Mouse (Mus musculus) G1E (cell line): ENCODE results near the gene Cd200.

Source experiments
- CTCF ChIP-seq: IDR thresholded peaks from 2 replicates; pipeline ENCODE4 v1.5.1; 2012; ENCODE audit warnings: low read depth, low read length, inconsistent platforms, mixed read lengths
- GATA1 ChIP-seq: IDR thresholded peaks from 2 replicates; pipeline ENCODE4 v1.6.1; 2012; ENCODE audit warnings: borderline replicate concordance, low read length, inconsistent platforms, mixed read lengths
- GATA2 ChIP-seq: IDR thresholded peaks from 2 replicates; pipeline ENCODE4 v1.6.1; 2012; ENCODE audit warnings: low read depth, low read length, inconsistent platforms, borderline replicate concordance
- POLR2AphosphoS5 ChIP-seq: IDR thresholded peaks from 2 replicates; pipeline ENCODE4 v1.6.1; 2012; ENCODE audit warnings: low read depth, low read length, inconsistent platforms; ENCODE audit not compliant: insufficient replicate concordance
- TAL1 ChIP-seq: conservative IDR thresholded peaks from 2 replicates; pipeline ENCODE4 v1.6.1; 2012; ENCODE audit warnings: low read depth, low read length, inconsistent platforms, mixed read lengths

- TF ChIP-seq CTCF (no peak), TAL1 (no peak), GATA1 (no peak), GATA2 (no peak), POLR2AphosphoS5 (no peak)
Observed at GRCm38 (mm10) chr16:45378959-45379358, 29.9 kb downstream of the Cd200 start.
